Mouse (Mus musculus) liver, embryonic 14.5 days (tissue): Measurements from ENCODE around the gene Aox4. TPM values are rescaled to one million over a fixed set of nuclear protein-coding genes. Genes with fewer than 3 reads are reported as not detected.

ENCODE experiments used
- ATAC-seq: fragments of 200-750 bp; cut with Nextera tagmentation; 2 replicates; pipeline ENCODE4 v1.8.0; 2017; ENCODE audit warnings: moderate number of reproducible peaks, mild to moderate bottlenecking, moderate library complexity; ENCODE audit not compliant: insufficient read depth
- DNase-seq, 3 experiments: peaks; one replicate each; pipeline ENCODE4 v3.0.0-alpha.2; 2012 to 2013; ENCODE audit warnings: low read depth in 3 of 3, low spot score in 3 of 3
- H3K27ac ChIP-seq: fragments of 300-500 bp; sonication (generic); 2 replicates; pipeline ENCODE4 v1.5.1; 2014; ENCODE audit warnings: moderate library complexity, mild to moderate bottlenecking, control low read depth, inconsistent platforms
- H3K27me3 ChIP-seq: fragments of 300-500 bp; sonication (generic); 2 replicates; pipeline ENCODE4 v1.6.1; 2014; ENCODE audit warnings: mild to moderate bottlenecking, low read length, moderate library complexity; ENCODE audit not compliant: control insufficient read depth, insufficient read depth
- H3K36me3 ChIP-seq: fragments of 300-500 bp; sonication (generic); replicated peaks from 2 replicates; pipeline ENCODE4 v1.6.1; 2014; ENCODE audit warnings: low read depth; ENCODE audit not compliant: control insufficient read depth, insufficient read depth
- H3K4me1 ChIP-seq, 2 experiments: fragments of 200-500 bp in 1 of 2; fragments of 300-500 bp in 1 of 2; sonication (generic) in 1 of 2; replicated peaks; 2 replicates each; pipeline ENCODE4 v1.6.1; 2012 to 2014; ENCODE audit warnings: antibody characterized with exemption in 1 of 2, inconsistent platforms in 1 of 2, low read length in 1 of 2; ENCODE audit not compliant: control insufficient read depth in 2 of 2, insufficient read depth in 2 of 2
- H3K4me2 ChIP-seq: fragments of 300-500 bp; sonication (generic); 2 replicates; pipeline ENCODE4 v1.6.1; 2014; ENCODE audit warnings: low read depth, mild to moderate bottlenecking, control low read depth, moderate library complexity
- H3K4me3 ChIP-seq, 2 experiments: fragments of 200-500 bp in 1 of 2; fragments of 300-500 bp in 1 of 2; sonication (generic) in 1 of 2; 2 replicates each; pipeline ENCODE4 v1.5.1; 2012 to 2014; ENCODE audit warnings: low read depth in 2 of 2, low read length in 2 of 2, mild to moderate bottlenecking in 2 of 2, control low read depth in 1 of 2, inconsistent platforms in 1 of 2, moderate library complexity in 1 of 2; ENCODE audit not compliant: insufficient read depth in 1 of 2
- H3K9ac ChIP-seq: fragments of 300-500 bp; sonication (generic); replicated peaks from 2 replicates; pipeline ENCODE4 v1.6.1; 2014; ENCODE audit warnings: mild to moderate bottlenecking, control low read depth, moderate library complexity
- H3K9me3 ChIP-seq: fragments of 300-500 bp; sonication (generic); 2 replicates; pipeline ENCODE4 v1.6.1; 2016; ENCODE audit warnings: low read length, mixed read lengths; ENCODE audit not compliant: control insufficient read depth
- CTCF ChIP-seq: IDR thresholded peaks from 2 replicates; pipeline ENCODE4 v1.5.1; 2016; ENCODE audit warnings: antibody characterized with exemption, low read depth, control low read depth
- EP300 ChIP-seq: IDR thresholded peaks from 2 replicates; pipeline ENCODE4 v1.6.1; 2016; ENCODE audit warnings: antibody characterized with exemption, low read depth
- WGBS: fragments of 180-500 bp; shearing (Covaris S2); extraction: QIAGEN DNeasy Blood & Tissue Kit; methylation state at CpG from one replicate; pipeline ENCODE4 v1.1.7; 2014; ENCODE audit not compliant: insufficient replicate concordance; 5-methylcytosine and 5-hydroxymethylcytosine counted together
- polyA plus RNA-seq, 2 experiments: library from polyadenylated mRNA; depleted of rRNA in 1 of 2; stranded (reverse) in 1 of 2; unstranded in 1 of 2; fragments of >200 nt; fragmentation: Nextera tagmentation in 1 of 2; extraction: Ambion mirVana in 1 of 2; gene quantifications; 2 replicates each; pipeline versions ENCODE4 v1.2.1 to v1.2.3; 2012 to 2014

The Aox4 gene
- polyA plus RNA-seq, 2 experiments = 0.10 to 0.22 TPM

DNA sequence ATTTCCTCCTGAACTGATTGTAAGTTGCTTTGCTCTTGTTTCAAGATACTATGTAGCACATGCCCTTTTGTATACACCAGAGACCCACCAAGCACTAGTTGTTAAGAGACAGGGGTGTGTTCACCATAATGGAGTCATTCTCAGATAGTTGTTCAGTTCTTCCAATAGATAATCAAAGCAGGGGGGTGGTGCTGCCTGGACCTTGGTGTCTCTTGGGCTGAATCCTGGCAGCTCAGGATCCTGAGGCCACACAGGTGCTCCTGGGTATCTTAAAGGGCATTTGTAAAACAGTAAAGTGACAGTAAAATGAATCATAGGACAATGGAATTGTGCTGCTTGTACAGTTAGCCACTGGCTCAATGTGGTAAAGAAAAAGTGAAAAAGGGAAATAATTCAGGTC lies 18.7 kb downstream of the Aox4 start:
- H3K27ac ChIP-seq = no peak overlapping the region
- ATAC-seq (no peak), DNase-seq (no peak)
- H3K9me3 ChIP-seq = no peaks in the 10 kb centered on the region
- no peak overlapping the region for H3K9ac ChIP-seq
- no peaks in the 10 kb centered on the region for H3K36me3 ChIP-seq
- peaks cover 0 to 7% of the 10 kb centered on the region in 2 experiments; a peak in 1 of 4 replicates for H3K4me1 ChIP-seq
- H3K4me3 ChIP-seq = no peak overlapping the region
- no peaks in the 10 kb centered on the region for H3K27me3 ChIP-seq
- TF ChIP-seq CTCF (no peak), EP300 (no peak)
- no peak overlapping the region for H3K4me2 ChIP-seq

GRCm38 (mm10) chr1:58229774-58230173 lies 19.6 kb downstream of the Aox4 start:
- no peak overlapping the region for H3K27ac ChIP-seq
- DNase-seq (no peak), ATAC-seq (no peak)
- WGBS = 67% methylated on average over 4 of the region's 4 CpGs
- H3K9ac ChIP-seq = no peak overlapping the region
- H3K4me3 ChIP-seq = no peak overlapping the region
- TF ChIP-seq CTCF (no peak), EP300 (no peak)
- H3K27me3 ChIP-seq = no peaks in the 10 kb centered on the region
- H3K9me3 ChIP-seq = no peaks in the 10 kb centered on the region
- no peaks in the 10 kb centered on the region for H3K36me3 ChIP-seq
- no peak overlapping the region for H3K4me2 ChIP-seq
- peaks cover 0 to 7% of the 10 kb centered on the region in 2 experiments; a peak in 1 of 4 replicates for H3K4me1 ChIP-seq

GRCm38 (mm10) chr1:58230542-58230941 lies 20.3 kb downstream of the Aox4 start:
- H3K36me3 ChIP-seq = no peaks in the 10 kb centered on the region
- H3K9me3 ChIP-seq = no peaks in the 10 kb centered on the region
- no peaks in the 10 kb centered on the region for H3K27me3 ChIP-seq
- H3K27ac ChIP-seq = no peak overlapping the region
- H3K4me3 ChIP-seq = no peak overlapping the region
- WGBS = 44% methylated on average over 5 of the region's 5 CpGs
- H3K9ac ChIP-seq = no peak overlapping the region
- no peak for DNase-seq
- no peak for TF ChIP-seq EP300
- ATAC-seq = no peak
- no peak overlapping the region for H3K4me2 ChIP-seq
- peaks cover 0 to 7% of the 10 kb centered on the region in 2 experiments; a peak in 1 of 4 replicates for H3K4me1 ChIP-seq

DNA sequence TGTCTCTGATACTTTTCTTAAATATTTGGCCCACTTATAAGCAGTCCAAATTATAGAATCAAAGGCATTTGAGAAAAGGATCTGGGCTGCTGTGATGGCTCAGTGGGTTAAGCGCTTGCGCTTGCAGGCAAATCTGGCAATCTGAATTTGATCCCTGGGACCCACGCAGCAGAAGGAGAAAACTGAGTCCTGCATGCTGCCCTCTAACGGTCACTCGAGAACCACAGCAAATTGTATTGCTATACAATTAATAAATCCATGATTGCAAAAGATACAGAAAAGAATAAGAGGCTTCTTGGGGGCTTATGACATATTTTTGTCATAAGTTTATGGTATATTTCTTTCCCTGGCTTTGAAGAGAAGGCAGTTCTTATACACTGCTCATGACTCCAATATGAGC lies 25.2 kb downstream of the Aox4 start:
- 43% methylated on average over 5 of the region's 5 CpGs for WGBS
- Histone ChIP-seq H3K27ac (no peak overlapping the region), H3K9ac (no peak overlapping the region), H3K27me3 (no peaks in the 10 kb centered on the region), H3K9me3 (no peaks in the 10 kb centered on the region), H3K4me3 (no peak overlapping the region), H3K4me2 (no peak overlapping the region), H3K4me1 (peaks cover 0 to 5% of the 10 kb centered on the region in 2 experiments; a peak in 1 of 4 replicates), H3K36me3 (no peaks in the 10 kb centered on the region)
- no peak for DNase-seq
- ATAC-seq = no peak
- TF ChIP-seq CTCF (0 out of 2 replicates have a peak, but pooled peaks have one; percentile 20), EP300 (no peak)

GRCm38 (mm10) chr1:58237527-58238299 lies 27.5 kb downstream of the Aox4 start:
- 55% methylated on average over 4 of the region's 4 CpGs for WGBS
- DNase-seq (no peak), ATAC-seq (no peak)
- no peaks in the 10 kb centered on the region for H3K36me3 ChIP-seq
- no peak overlapping the region for H3K27ac ChIP-seq
- peaks cover 0 to 2% of the 10 kb centered on the region in 2 experiments; a peak in 1 of 4 replicates for H3K4me1 ChIP-seq
- no peaks in the 10 kb centered on the region for H3K9me3 ChIP-seq
- TF ChIP-seq EP300 (no peak), CTCF (no peak)
- no peak overlapping the region for H3K4me2 ChIP-seq
- H3K27me3 ChIP-seq = no peaks in the 10 kb centered on the region
- H3K4me3 ChIP-seq = no peak overlapping the region
- H3K9ac ChIP-seq = no peak overlapping the region
